Mouse (Mus musculus) erythroblast, embryonic 14.5 days (primary cell): ENCODE results near the gene 1810049J17Rik. TPM values are rescaled to one million over a fixed set of nuclear protein-coding genes. Genes with fewer than 3 reads are reported as not detected.

Experiments
- H3K27me3 ChIP-seq: 2 replicates; pipeline ENCODE4 v1.6.1; 2012; ENCODE audit warnings: inconsistent platforms; ENCODE audit not compliant: control insufficient read depth
- H3K36me3 ChIP-seq: 2 replicates; pipeline ENCODE4 v1.6.1; 2012; ENCODE audit warnings: mild to moderate bottlenecking, inconsistent platforms; ENCODE audit not compliant: control insufficient read depth
- H3K4me1 ChIP-seq: 2 replicates; pipeline ENCODE4 v1.6.1; 2012; ENCODE audit warnings: inconsistent platforms; ENCODE audit not compliant: control insufficient read depth
- H3K4me3 ChIP-seq: replicated peaks from 2 replicates; pipeline ENCODE3; 2012; ENCODE audit warnings: moderate library complexity, mild to moderate bottlenecking, inconsistent platforms
- H3K9me3 ChIP-seq: 2 replicates; pipeline ENCODE4 v1.6.1; 2012; ENCODE audit warnings: low read length, inconsistent platforms, mixed read lengths; ENCODE audit not compliant: control insufficient read depth
- GATA1 ChIP-seq: IDR thresholded peaks from 2 replicates; pipeline ENCODE4 v1.6.1; 2012; ENCODE audit warnings: low read length, inconsistent platforms, mixed read lengths
- TAL1 ChIP-seq: IDR thresholded peaks from 3 replicates; pipeline ENCODE4 v1.6.1; 2012; ENCODE audit warnings: low read length, inconsistent platforms, mixed read lengths
- polyA plus RNA-seq: library from polyadenylated mRNA; stranded (reverse); fragments of >175 nt; gene quantifications from 2 replicates; pipeline ENCODE4 v1.2.3, GENCODE M21; 2012

Gene 1810049J17Rik
- polyA plus RNA-seq, 1 experiment = not detected

DNA sequence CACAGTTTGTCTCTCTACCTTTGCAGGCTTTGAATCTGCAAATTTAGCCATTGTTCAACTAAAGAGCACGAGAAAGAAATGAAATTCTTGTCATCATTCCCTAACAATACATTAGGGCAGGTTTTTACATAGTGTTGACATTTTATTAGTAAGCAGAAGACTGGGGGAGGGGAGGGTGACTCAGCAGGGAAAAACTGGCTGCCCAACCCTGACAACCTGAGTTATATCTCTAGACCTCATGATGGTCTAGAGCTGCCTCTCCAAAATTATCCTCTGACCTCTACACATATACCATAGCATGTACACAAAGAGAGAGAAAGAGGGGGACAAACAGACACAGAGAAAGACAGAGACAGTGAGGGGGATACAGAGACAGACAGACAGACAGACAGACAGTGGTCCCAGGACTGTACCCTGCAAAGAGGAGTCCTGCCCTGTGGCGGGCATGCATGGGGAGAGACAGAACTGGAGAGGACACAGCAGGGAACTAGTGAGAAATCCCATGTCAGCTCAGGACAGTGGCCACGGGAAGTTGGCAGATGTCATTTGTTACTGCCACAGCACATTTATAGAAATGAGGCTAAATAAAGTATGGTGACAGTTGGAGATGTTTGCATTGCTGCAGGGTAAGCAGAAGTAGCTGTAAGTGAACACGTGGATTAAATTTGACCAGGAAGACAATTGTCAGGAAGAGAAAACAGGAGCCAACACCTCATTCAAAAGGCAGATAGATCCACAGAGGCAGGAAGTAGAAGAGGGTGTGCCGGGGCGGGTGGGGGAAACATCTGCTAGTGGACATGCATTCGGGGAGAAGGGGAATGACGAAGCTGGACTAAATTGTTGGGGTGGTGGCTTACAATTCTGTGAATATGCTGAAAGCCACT is 15.3 kb downstream of the 1810049J17Rik start:
- Histone ChIP-seq H3K4me3 (peak overlapping the region; percentile 25), H3K36me3 (no peaks in the 10 kb centered on the region), H3K9me3 (no peaks in the 10 kb centered on the region), H3K4me1 (peaks cover 48% of the 10 kb centered on the region), H3K27me3 (no peaks in the 10 kb centered on the region)
- TF ChIP-seq TAL1 (no peak), GATA1 (no peak)

DNA sequence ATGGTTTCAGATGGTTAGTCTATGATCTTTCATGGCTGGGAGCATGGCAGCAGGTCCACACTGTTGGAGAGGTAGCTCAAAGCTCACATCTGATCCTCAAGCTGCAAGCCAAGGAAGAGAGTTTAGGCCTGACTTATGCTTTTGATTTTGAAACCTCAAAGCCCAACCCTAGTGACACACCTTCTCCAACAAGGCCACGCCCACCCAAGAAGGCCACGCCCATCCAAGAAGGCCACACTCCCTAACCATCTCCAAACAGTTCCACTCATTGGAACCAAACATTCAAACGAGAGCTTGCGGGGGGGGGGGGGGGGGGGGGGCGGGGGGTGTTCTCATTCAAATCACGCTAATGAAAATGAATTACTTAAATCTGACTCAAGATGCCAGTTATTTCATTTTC is 19.9 kb downstream of the 1810049J17Rik start:
- Histone ChIP-seq H3K36me3 (no peaks in the 10 kb centered on the region), H3K4me3 (no peak overlapping the region), H3K9me3 (no peaks in the 10 kb centered on the region), H3K27me3 (no peaks in the 10 kb centered on the region), H3K4me1 (peaks cover 28% of the 10 kb centered on the region)
- TF ChIP-seq GATA1 = no peak
- no peak for TF ChIP-seq TAL1

DNA sequence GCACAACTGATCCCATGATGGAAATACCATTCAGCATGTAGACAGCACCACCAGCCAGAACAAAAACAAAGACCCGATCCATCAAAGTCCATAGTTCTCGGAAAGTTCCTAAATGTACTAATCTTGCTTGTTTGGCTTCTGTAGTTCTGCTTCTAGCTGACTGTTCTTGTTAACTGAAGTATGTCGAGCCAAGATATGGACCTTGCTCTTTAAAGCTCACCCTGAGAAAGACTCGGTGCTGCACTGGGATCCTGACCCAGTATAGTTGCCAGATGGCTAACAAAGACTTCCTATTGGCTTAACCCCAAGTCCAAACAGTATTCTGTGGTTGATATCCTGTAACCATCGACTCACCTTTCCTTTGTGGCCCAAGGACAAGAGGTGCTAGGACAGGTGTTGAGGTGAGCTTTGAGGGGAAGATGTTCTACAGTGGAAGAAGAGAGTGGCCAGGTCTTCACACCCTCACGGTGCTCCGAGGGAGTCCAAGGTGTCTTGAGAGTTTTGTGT is 23.4 kb downstream of the 1810049J17Rik start:
- Histone ChIP-seq H3K4me3 (no peak overlapping the region), H3K36me3 (no peaks in the 10 kb centered on the region), H3K27me3 (no peaks in the 10 kb centered on the region), H3K9me3 (no peaks in the 10 kb centered on the region), H3K4me1 (peaks cover 4% of the 10 kb centered on the region)
- TF ChIP-seq TAL1 = no peak
- TF ChIP-seq GATA1 = no peak

DNA sequence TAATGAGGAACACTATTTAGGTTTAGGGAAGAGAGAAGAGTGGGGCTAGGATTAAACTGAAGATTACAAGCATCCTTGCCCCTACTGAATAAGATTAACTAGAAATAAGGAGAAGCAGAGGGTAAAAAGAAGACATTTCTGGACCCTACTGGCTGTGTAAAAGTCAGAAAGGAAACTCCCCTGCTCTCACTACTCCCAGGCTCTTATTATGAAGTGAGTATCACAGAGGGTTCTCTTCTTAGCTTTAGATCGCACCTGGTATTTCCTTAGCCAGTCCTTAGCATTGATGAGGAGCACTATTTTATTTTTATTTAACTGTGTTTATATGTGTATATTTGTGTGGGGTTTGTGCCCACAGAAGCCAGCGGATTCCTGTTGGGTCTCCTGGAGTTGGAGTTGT is 25.5 kb downstream of the 1810049J17Rik start:
- Histone ChIP-seq H3K27me3 (no peaks in the 10 kb centered on the region), H3K4me1 (peaks cover 2% of the 10 kb centered on the region; the same call in 1 of the 2 replicates), H3K36me3 (no peaks in the 10 kb centered on the region), H3K9me3 (no peaks in the 10 kb centered on the region), H3K4me3 (no peak overlapping the region)
- no peak for TF ChIP-seq GATA1
- no peak for TF ChIP-seq TAL1

DNA sequence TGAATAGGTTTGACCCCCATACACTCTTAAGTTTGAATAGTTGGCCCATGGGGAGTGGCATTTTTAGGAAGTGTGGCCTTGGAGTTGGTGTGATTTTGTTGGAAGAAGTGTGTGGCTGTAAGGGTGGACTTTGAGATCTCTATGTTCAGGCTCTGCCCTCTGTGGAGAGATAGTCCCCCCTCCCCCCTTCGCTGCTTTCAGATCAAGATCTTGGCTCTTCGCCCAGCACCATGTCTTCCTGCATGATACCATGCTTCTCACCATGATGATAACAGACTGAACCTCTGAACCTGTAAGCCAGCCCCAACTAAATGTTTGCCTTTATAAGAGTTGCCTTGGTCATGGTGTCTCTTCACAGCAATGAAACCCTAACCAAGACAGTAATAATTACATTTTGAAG is 29.9 kb downstream of the 1810049J17Rik start:
- TF ChIP-seq TAL1 = no peak
- no peak for TF ChIP-seq GATA1
- Histone ChIP-seq H3K27me3 (no peaks in the 10 kb centered on the region), H3K9me3 (no peaks in the 10 kb centered on the region), H3K4me1 (peaks cover 8% of the 10 kb centered on the region), H3K36me3 (no peaks in the 10 kb centered on the region), H3K4me3 (no peak overlapping the region)

DNA sequence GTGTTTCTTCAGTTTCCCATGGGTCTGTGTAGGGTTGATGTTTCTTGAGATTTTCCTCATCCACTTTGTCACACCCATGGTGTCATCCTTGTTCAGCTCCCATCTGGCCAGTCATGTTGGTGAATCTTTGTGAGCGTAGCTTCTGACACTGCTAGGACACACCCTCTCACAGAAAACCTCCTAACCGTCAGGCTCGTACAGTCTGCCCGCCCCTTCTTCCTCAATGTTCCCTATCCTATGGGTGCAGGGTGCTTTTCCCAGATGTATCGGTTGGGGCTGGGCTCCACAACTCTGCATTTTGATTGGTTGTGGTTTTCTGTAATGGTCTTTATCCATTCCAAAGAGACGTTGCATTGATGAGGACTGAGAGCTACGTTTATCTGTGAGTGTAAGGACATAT is 31.4 kb downstream of the 1810049J17Rik start:
- no peaks in the 10 kb centered on the region for H3K9me3 ChIP-seq
- H3K27me3 ChIP-seq = no peaks in the 10 kb centered on the region
- H3K4me1 ChIP-seq = peaks cover 8% of the 10 kb centered on the region
- H3K4me3 ChIP-seq = no peak overlapping the region
- TF ChIP-seq GATA1 = no peak
- no peak for TF ChIP-seq TAL1
- H3K36me3 ChIP-seq = no peaks in the 10 kb centered on the region

DNA sequence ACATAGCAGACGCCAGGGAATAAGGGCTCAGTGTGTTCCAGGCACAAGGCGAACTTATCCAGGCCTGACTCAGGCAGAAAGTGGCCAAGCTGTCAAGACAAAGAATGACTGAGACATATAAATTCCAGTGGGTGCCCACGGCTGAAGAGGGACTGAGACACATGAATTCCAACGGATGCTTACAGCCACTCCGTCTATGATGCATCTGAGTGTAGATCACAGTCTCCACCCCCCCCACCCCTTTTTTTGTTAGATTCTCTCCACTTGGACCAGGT is 36.2 kb downstream of the 1810049J17Rik start:
- TF ChIP-seq GATA1 = no peak
- TF ChIP-seq TAL1 = no peak
- Histone ChIP-seq H3K4me3 (no peak overlapping the region), H3K4me1 (peaks cover 4% of the 10 kb centered on the region), H3K36me3 (no peaks in the 10 kb centered on the region), H3K27me3 (no peaks in the 10 kb centered on the region), H3K9me3 (peaks cover 6% of the 10 kb centered on the region)

DNA sequence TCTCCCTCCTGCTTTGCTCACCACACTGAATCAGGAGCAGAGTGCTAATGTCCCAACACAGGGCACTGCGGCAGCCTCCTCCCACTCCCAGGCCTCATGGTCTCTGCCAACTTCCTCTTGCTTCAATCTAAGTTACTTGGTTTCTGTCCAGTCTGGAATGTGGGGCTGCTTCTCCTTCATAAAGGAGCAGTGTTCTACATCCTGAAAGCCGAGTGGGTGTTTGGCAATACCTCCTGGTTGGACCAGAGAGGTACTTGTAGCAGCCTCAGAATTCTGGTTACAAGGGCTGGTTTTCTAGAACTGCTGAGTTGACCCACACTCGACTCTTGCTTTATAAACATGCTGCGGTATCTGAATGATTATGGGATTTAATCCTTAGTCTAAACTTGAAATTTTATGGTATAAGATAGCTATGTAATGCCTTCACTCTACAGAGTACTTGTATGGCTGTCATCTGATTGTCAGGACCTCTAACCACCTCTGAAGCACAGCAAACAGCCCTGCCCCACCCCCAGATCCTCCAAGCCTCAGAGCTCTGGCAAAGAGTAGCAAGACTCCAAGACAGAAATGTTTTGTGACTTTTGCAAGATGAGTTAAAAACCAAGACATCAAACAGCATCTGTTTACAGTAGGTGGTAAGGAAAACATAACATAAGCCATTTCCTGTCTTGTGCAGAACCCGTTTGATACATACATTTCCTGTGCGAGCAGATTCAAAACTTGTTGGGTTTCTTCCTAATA is 36.7 kb downstream of the 1810049J17Rik start:
- H3K4me1 ChIP-seq = no peaks in the 10 kb centered on the region
- H3K36me3 ChIP-seq = no peaks in the 10 kb centered on the region
- TF ChIP-seq TAL1 (no peak), GATA1 (no peak)
- H3K4me3 ChIP-seq = no peak overlapping the region
- peaks cover 6% of the 10 kb centered on the region for H3K9me3 ChIP-seq
- H3K27me3 ChIP-seq = no peaks in the 10 kb centered on the region

DNA sequence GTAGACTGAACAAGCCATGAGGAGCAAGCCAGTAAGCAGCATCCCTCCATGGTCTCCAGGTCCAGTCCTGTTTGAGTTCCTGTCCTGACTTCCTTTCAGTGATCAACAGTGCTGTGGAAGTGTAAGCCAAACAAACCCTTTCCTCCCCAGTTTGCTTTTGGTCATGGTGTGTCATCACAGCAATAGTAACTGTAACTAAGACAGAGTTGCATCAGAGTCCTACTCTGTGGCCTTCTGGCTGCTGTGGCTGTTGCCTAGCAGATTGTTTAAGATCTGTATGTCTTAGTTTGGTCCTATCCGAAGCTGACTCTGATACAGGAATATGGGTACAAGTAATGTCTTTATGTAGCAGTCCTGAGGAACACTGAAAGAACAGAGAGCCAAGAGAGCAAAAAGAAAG is 41.9 kb downstream of the 1810049J17Rik start:
- Histone ChIP-seq H3K4me1 (no peaks in the 10 kb centered on the region), H3K36me3 (no peaks in the 10 kb centered on the region), H3K4me3 (no peak overlapping the region), H3K9me3 (peaks cover 6% of the 10 kb centered on the region), H3K27me3 (no peaks in the 10 kb centered on the region)
- no peak for TF ChIP-seq GATA1
- no peak for TF ChIP-seq TAL1
